8 mouse cellular contexts compared by ENCODE assay signal in the genomic region with DNA sequence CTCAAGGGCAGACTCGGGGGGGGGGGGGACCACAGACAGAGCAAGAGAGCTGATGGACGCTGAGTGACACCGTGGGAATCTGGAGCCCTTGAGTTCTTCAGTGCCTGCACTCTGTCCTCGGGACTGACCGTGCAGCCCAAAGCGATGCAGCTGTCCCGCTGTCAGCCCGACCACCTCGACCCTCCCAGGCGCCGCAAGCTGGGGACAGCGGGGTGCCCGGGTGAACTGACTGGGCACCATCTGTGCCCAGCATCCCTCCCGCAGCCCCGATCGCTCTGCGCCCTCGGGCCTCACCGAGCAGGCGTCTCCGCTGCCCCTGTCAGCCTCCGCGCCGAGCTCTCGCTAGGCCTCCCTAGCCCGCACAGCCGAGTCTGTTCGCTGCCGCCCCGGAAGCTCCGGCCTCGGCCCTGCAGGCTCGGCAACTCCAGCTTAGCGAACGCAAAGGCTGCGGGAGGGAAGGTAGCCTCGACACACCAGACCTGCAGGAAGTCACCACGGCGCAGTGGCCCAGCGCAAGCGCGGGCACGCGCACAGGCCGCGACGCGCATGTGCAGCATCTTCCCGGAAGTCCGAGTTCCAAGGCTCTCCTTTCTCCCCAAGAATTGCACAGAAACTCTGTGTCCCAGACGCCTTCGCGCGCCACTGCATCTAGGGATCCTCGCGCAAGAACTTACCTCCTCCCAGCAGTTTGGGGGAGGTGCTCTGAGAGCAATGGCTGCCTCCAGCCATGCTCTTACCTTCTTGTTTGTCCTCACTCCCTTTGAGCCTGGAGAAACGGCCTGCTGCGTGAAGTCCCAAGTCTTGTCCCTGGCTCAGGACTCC. TPM values are rescaled to one million over a fixed set of nuclear protein-coding genes. Genes with fewer than 3 reads are reported as not detected.
DNase-seq lines count a peak whose midpoint lies in the region; ATAC-seq and TF ChIP-seq lines count a peak whose summit lies in the region.

A gene (minus strand): TSS at position 521 of the 822 bp plus-strand sequence.
A gene (plus strand): TSS at position 763 of the 822 bp plus-strand sequence.

- H3K4me2 ChIP-seq in heart, embryonic 11.5 days: peak within 1 kb of the TSS; percentile 73
- H3K4me2 ChIP-seq in kidney, embryonic 16.5 days (replicated peaks; ENCODE audit: low read depth, low read length): peak within 1 kb of the TSS; percentile 71
- H3K4me2 ChIP-seq in myocyte (ENCODE audit: low read depth): peak within 1 kb of the TSS; percentile 84

- peak; percentile 92 for ATAC-seq in heart, embryonic 11.5 days (replicated peaks; ENCODE audit: insufficient number of reproducible peaks, low FRiP score, low TSS enrichment)
- ATAC-seq in kidney, embryonic 16.5 days (ENCODE audit: low FRiP score, low TSS enrichment): peak; percentile 98

- peaks cover 21% of the 10 kb centered on the region for H3K4me1 ChIP-seq in erythroblast, embryonic 14.5 days (ENCODE audit: control insufficient read depth)
- peaks cover 9% of the 10 kb centered on the region; the same call in 1 of the 2 replicates for H3K4me1 ChIP-seq in heart, embryonic 11.5 days (ENCODE audit: control insufficient read depth, insufficient read depth, low read length)
- H3K4me1 ChIP-seq in kidney, embryonic 16.5 days (ENCODE audit: insufficient read depth, low read length): peaks cover 10% of the 10 kb centered on the region
- H3K4me1 ChIP-seq in liver, adult 2 months (ENCODE audit: control insufficient read depth, insufficient read depth, low read length): no peaks in the 10 kb centered on the region

- H3K27me3 ChIP-seq in erythroblast, embryonic 14.5 days (ENCODE audit: control insufficient read depth): no peaks in the 10 kb centered on the region
- no peaks in the 10 kb centered on the region for H3K27me3 ChIP-seq in heart, embryonic 11.5 days (ENCODE audit: control insufficient read depth, insufficient read depth, low read length)
- no peaks in the 10 kb centered on the region for H3K27me3 ChIP-seq in kidney, embryonic 16.5 days (ENCODE audit: insufficient read depth, low read length)
- no peaks in the 10 kb centered on the region for H3K27me3 ChIP-seq in liver, adult 2 months (ENCODE audit: control insufficient read depth, insufficient read depth, low read length)
- H3K27me3 ChIP-seq in myocyte (ENCODE audit: control insufficient read depth, insufficient read depth, insufficient read length): no peaks in the 10 kb centered on the region
- no peaks in the 10 kb centered on the region for H3K27me3 ChIP-seq in splenic B cell, adult 2 months (ENCODE audit: control insufficient read depth, insufficient read depth, low read length, poor library complexity, severe bottlenecking)

- H3K36me3 ChIP-seq in erythroblast, embryonic 14.5 days (ENCODE audit: control insufficient read depth): peaks cover 25% of the 10 kb centered on the region
- H3K36me3 ChIP-seq in heart, embryonic 11.5 days (ENCODE audit: control insufficient read depth, insufficient read depth, low read length): peaks cover 23% of the 10 kb centered on the region
- peaks cover 28% of the 10 kb centered on the region for H3K36me3 ChIP-seq in kidney, embryonic 16.5 days (ENCODE audit: insufficient read depth, low read length)
- peaks cover 29% of the 10 kb centered on the region for H3K36me3 ChIP-seq in liver, adult 2 months (ENCODE audit: control insufficient read depth, insufficient read depth, low read length)
- H3K36me3 ChIP-seq in myocyte (ENCODE audit: control insufficient read depth, insufficient read depth): peaks cover 17% of the 10 kb centered on the region
- peaks cover 7% of the 10 kb centered on the region for H3K36me3 ChIP-seq in splenic B cell, adult 2 months (ENCODE audit: control insufficient read depth, insufficient read depth, low read length, poor library complexity, severe bottlenecking)

- no peak for TF ChIP-seq CTCF in liver, adult 2 months (IDR thresholded peaks at IDR 0.05; ENCODE audit: low read depth, low read length)

- H3K4me3 ChIP-seq in erythroblast, embryonic 14.5 days (replicated peaks): peak within 1 kb of the TSS; percentile 69
- peak within 1 kb of the TSS; percentile 72 for H3K4me3 ChIP-seq in heart, embryonic 11.5 days (ENCODE audit: low read depth, low read length)
- H3K4me3 ChIP-seq in kidney, embryonic 16.5 days (ENCODE audit: low read length): peak within 1 kb of the TSS; percentile 90
- peak within 1 kb of the TSS; percentile 82 for H3K4me3 ChIP-seq in liver, adult 2 months (ENCODE audit: insufficient read depth, low read depth, low read length)
- peak within 1 kb of the TSS; percentile 32 for H3K4me3 ChIP-seq in myocyte

- under 1% methylated on average over 57 of the region's 58 CpGs for WGBS in heart, embryonic 11.5 days (ENCODE audit: insufficient replicate concordance)
- WGBS in kidney, embryonic 16.5 days: under 1% methylated on average over 58 of the region's 58 CpGs
- 1% methylated on average over 58 of the region's 58 CpGs for WGBS in liver, adult 2 months

- H3K27ac ChIP-seq in heart, embryonic 11.5 days (ENCODE audit: low read depth, low read length): peak within 1 kb of the TSS; percentile 43; the same call in 1 of the 2 replicates
- H3K27ac ChIP-seq in kidney, embryonic 16.5 days (ENCODE audit: low read length): peak within 1 kb of the TSS; percentile 86
- H3K27ac ChIP-seq in liver, adult 2 months (replicated peaks; ENCODE audit: insufficient read depth, low read depth, low read length): 0 out of 2 replicates have a peak within 1 kb of the TSS, but pooled peaks have one; percentile 27

- peak within 1 kb of the TSS; percentile 28 for H3ac ChIP-seq in myocyte (ENCODE audit: control insufficient read depth, insufficient read length)

- peaks cover 11% of the 10 kb centered on the region for H3K9me3 ChIP-seq in erythroblast, embryonic 14.5 days (ENCODE audit: control insufficient read depth, low read length)
- H3K9me3 ChIP-seq in heart, embryonic 11.5 days (replicated peaks; ENCODE audit: control insufficient read depth, low read length): peaks cover 4% of the 10 kb centered on the region; the same call in 1 of the 2 replicates
- peaks cover 5% of the 10 kb centered on the region; the same call in 1 of the 2 replicates for H3K9me3 ChIP-seq in kidney, embryonic 16.5 days (ENCODE audit: low read length)

- DNase-seq in B cell, adult 2 months: peak; percentile 73 to 74
- DNase-seq in brain, adult 2 months (ENCODE audit: low read depth, low spot score): peak; percentile 100
- DNase-seq in liver, adult 2 months (ENCODE audit: extremely low read depth, low read depth, low spot score): peak; percentile 95
- DNase-seq in splenic B cell, adult 2 months (ENCODE audit: low read depth, low spot score): peak; percentile 83

- peak within 1 kb of the TSS; percentile 85 for H3K9ac ChIP-seq in heart, embryonic 11.5 days (ENCODE audit: low read depth, low read length)
- peak within 1 kb of the TSS; percentile 93 for H3K9ac ChIP-seq in kidney, embryonic 16.5 days (replicated peaks; ENCODE audit: low read length)
- H3K9ac ChIP-seq in liver, adult 2 months (ENCODE audit: low read depth, low read length): peak within 1 kb of the TSS; percentile 91

- H3K79me2 ChIP-seq in liver, adult 2 months (ENCODE audit: control insufficient read depth, insufficient read depth, low read length): no peaks in the 10 kb centered on the region
- H3K79me2 ChIP-seq in myocyte (ENCODE audit: control insufficient read depth, insufficient read depth): peaks cover 11% of the 10 kb centered on the region

- peak; percentile 75 for TF ChIP-seq POLR2A in liver, adult 2 months (IDR thresholded peaks at IDR 0.05; ENCODE audit: extremely low read depth, insufficient read depth, low read length)
- peak; percentile 96 for TF ChIP-seq POLR2A in myocyte (IDR thresholded peaks at IDR 0.05; ENCODE audit: insufficient read length, low read depth)

TF ChIP-seq in myocyte, 11 proteins besides CTCF, POLR2A, EP300 and RAD21:
- TF ChIP-seq MYOG (IDR thresholded peaks at IDR 0.05; ENCODE audit: control insufficient read depth in 1 of 3, insufficient read depth in 1 of 3, insufficient read length in 2 of 3, low read depth in 2 of 3) (peak in 2 of 3 experiments; percentile 22 to 37), TCF12 (IDR thresholded peaks at IDR 0.05; ENCODE audit: insufficient read depth, poor library complexity, severe bottlenecking) (no peak), POLR2AphosphoS2 (IDR thresholded peaks at IDR 0.05; ENCODE audit: insufficient read length, low read depth) (peak; percentile 94), MAX (IDR thresholded peaks at IDR 0.05; ENCODE audit: low read depth) (peak; percentile 56), MYOD1 (IDR thresholded peaks at IDR 0.05; ENCODE audit: control insufficient read depth in 1 of 3, insufficient read length in 2 of 3, low read depth in 2 of 3) (peak in 1 of 3 experiments; percentile 11)

RNA-seq across cellular contexts. Expression of the first gene that starts in this region (rescaled TPM):
- 0.01 and 0.02 TPM in 2 replicates for polyA plus RNA-seq in erythroblast, embryonic 14.5 days (2012)
- polyA plus RNA-seq in heart, embryonic 11.5 days (2014; fragmentation: Nextera tagmentation; extraction: Ambion mirVana): 8.6 and 8.9 TPM in 2 replicates
- 11.6 and 14.4 TPM in 2 replicates for polyA plus RNA-seq in kidney, embryonic 16.5 days (2015; fragmentation: Nextera tagmentation; extraction: Ambion mirVana)
- total RNA-seq in liver, adult 2 months (2014; rRNA removed): 3.1 and 4.6 TPM in 2 replicates
- 0.82 and 1.2 TPM in 2 replicates for polyA plus RNA-seq in liver, adult 2 months (2012; rRNA removed)
- 3.1 TPM for polyA plus RNA-seq in myocyte (2012; fragmentation: generic; extraction: Trizol)

RNA-seq across cellular contexts. Expression of the second gene that starts in this region (rescaled TPM):
- not detected in 2 replicates for polyA plus RNA-seq in erythroblast, embryonic 14.5 days (2012)
- polyA plus RNA-seq in heart, embryonic 11.5 days (2014; fragmentation: Nextera tagmentation; extraction: Ambion mirVana): not detected in 2 replicates
- polyA plus RNA-seq in kidney, embryonic 16.5 days (2015; fragmentation: Nextera tagmentation; extraction: Ambion mirVana): not detected in 2 replicates
- not detected in 2 replicates for total RNA-seq in liver, adult 2 months (2014; rRNA removed)
- polyA plus RNA-seq in liver, adult 2 months (2012; rRNA removed): not detected in 2 replicates
- polyA plus RNA-seq in myocyte (2012; fragmentation: generic; extraction: Trizol): not detected

Comparison
In these comparisons a context has a peak if more than half of its experiments do, and no peak if none do; other contexts are left out.
1. Peak in every context shown above with its lines: DNase-seq, ATAC-seq, H3K4me3 ChIP-seq and H3K27ac ChIP-seq.
2. H3K4me3 ChIP-seq: peak in every context shown above with its lines; median percentile 90 in kidney, embryonic 16.5 days; 82 in liver, adult 2 months; 72 in heart, embryonic 11.5 days; 69 in erythroblast, embryonic 14.5 days; 32 in myocyte.
3. H3K27ac ChIP-seq: peak in every context shown above with its lines; median percentile 86 in kidney, embryonic 16.5 days; 43 in heart, embryonic 11.5 days; 27 in liver, adult 2 months.